In the genomic region with DNA sequence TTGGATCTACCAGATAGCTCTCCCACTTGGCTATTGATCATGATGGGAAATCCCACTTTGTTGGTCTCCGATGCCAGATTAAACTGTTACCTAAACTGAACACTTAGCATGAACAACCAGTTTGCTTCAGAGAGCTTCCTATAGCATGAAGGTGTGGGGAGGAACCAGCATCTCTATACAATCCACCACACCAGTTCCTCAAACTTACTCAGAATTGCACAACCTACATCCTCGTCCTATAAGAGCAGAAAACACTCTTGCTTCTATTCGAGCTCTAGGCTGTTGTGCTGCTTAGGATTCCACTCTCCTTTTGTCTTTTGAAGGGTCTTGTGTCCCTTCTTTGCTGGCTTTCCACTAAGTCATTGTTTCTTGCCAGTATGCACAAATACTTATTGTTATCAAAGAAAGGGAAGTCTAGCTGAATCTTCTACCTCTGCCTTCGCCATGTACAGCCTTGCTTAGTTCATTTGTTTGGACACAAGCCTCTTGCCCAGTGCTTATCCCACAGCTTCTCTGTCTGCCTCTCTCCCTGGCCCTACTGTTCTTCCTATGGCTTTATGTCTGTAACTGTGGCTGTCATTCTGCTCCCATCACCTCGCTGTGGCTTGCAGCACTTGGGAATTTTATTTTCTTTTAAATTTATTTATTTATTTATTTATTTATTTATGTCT, we compare ENCODE assay signal across 24 mouse cellular contexts. TPM values are rescaled to one million over a fixed set of nuclear protein-coding genes. Genes with fewer than 3 reads are reported as not detected.
A peak's percentile ranks its signal among the peaks of the same experiment; 100 is the strongest.
DNase-seq lines count a peak whose midpoint lies in the region; ATAC-seq and TF ChIP-seq lines count a peak whose summit lies in the region.
"Had no signal": no experiment of that assay in that cellular context is flagged by ENCODE, and none has a peak within 500 bp of the region (broad histone marks: within the 10 kb centered on the region; RNA-seq: fewer than 3 reads in every experiment).

No protein-coding gene starts in this region.

- no peaks in the 10 kb centered on the region for H3K9me3 ChIP-seq in MEL (replicated peaks; ENCODE audit: insufficient read depth, low read length)
- H3K9me3 ChIP-seq in forebrain, embryonic 14.5 days (replicated peaks; ENCODE audit: control insufficient read depth, low read length), result no peaks in the 10 kb centered on the region
- H3K9me3 ChIP-seq: embryonic facial prominence, embryonic 12.5 days; embryonic facial prominence, embryonic 15.5 days; forebrain, embryonic 15.5 days; heart, embryonic 12.5 days; heart, embryonic 15.5 days; hindbrain, embryonic 12.5 days; hindbrain, embryonic 15.5 days had no signal

- no peaks in the 10 kb centered on the region for H3K4me1 ChIP-seq in MEL (ENCODE audit: control insufficient read depth in 1 of 2, insufficient read depth in 2 of 2, low read length in 2 of 2)
- H3K4me1 ChIP-seq in forebrain, embryonic 14.5 days (ENCODE audit: control insufficient read depth, insufficient read depth, low read length), result no peaks in the 10 kb centered on the region
- H3K4me1 ChIP-seq: embryonic facial prominence, embryonic 12.5 days; embryonic facial prominence, embryonic 15.5 days; forebrain, embryonic 15.5 days; heart, embryonic 12.5 days; heart, embryonic 15.5 days; hindbrain, embryonic 12.5 days; hindbrain, embryonic 15.5 days had no signal

- no peaks in the 10 kb centered on the region for H3K36me3 ChIP-seq in MEL (ENCODE audit: control insufficient read depth in 1 of 2, insufficient read depth in 2 of 2, low read length in 2 of 2)
- H3K36me3 ChIP-seq in forebrain, embryonic 14.5 days (ENCODE audit: control insufficient read depth, insufficient read depth, low read length), result no peaks in the 10 kb centered on the region
- H3K36me3 ChIP-seq: embryonic facial prominence, embryonic 12.5 days; embryonic facial prominence, embryonic 15.5 days; forebrain, embryonic 15.5 days; heart, embryonic 12.5 days; heart, embryonic 15.5 days; hindbrain, embryonic 12.5 days; hindbrain, embryonic 15.5 days had no signal

- no peaks in the 10 kb centered on the region; the same call in 1 of the 2 replicates for H3K79me2 ChIP-seq in MEL (ENCODE audit: control insufficient read depth, insufficient read depth, low read length, poor library complexity)

- peak; percentile 82 for ATAC-seq in common myeloid progenitor, adult 5-6 weeks (replicated peaks; ENCODE audit: low read depth, poor library complexity, severe bottlenecking)
- peak; percentile 98 for ATAC-seq in megakaryocyte, adult 5-6 weeks (ENCODE audit: poor library complexity, severe bottlenecking)
- ATAC-seq in neutrophil, adult 5-6 weeks (ENCODE audit: extremely low read depth, insufficient number of reproducible peaks, low FRiP score, poor library complexity, severe bottlenecking), result peak; percentile 89
- ATAC-seq in forebrain, embryonic 14.5 days, result no peak
- ATAC-seq: forebrain, embryonic 15.5 days; intestine, postnatal 0 days; Patski had no signal

- H3K27ac ChIP-seq in MEL (ENCODE audit: control insufficient read depth, low read depth, low read length), result no peak overlapping the region
- no peak overlapping the region for H3K27ac ChIP-seq in forebrain, embryonic 14.5 days (ENCODE audit: low read depth, low read length)
- H3K27ac ChIP-seq: embryonic facial prominence, embryonic 12.5 days; embryonic facial prominence, embryonic 15.5 days; forebrain, embryonic 15.5 days; heart, embryonic 15.5 days; hindbrain, embryonic 12.5 days; hindbrain, embryonic 15.5 days had no signal

- H3K4me3 ChIP-seq in MEL (ENCODE audit: control insufficient read depth in 1 of 2, insufficient read depth in 1 of 2, low read depth in 2 of 2, low read length in 2 of 2), result no peak overlapping the region
- no peak overlapping the region for H3K4me3 ChIP-seq in forebrain, embryonic 14.5 days (ENCODE audit: low read depth, low read length)
- H3K4me3 ChIP-seq: embryonic facial prominence, embryonic 12.5 days; embryonic facial prominence, embryonic 15.5 days; forebrain, embryonic 15.5 days; heart, embryonic 12.5 days; heart, embryonic 15.5 days; hindbrain, embryonic 12.5 days; hindbrain, embryonic 15.5 days had no signal

- no peak for TF ChIP-seq RAD21 in MEL (IDR thresholded peaks at IDR 0.05; ENCODE audit: low read depth, low read length)

- no peaks in the 10 kb centered on the region for H3K27me3 ChIP-seq in MEL (ENCODE audit: control insufficient read depth in 1 of 2, insufficient read depth in 2 of 2, low read length in 2 of 2)
- H3K27me3 ChIP-seq in forebrain, embryonic 14.5 days (replicated peaks; ENCODE audit: control insufficient read depth, insufficient read depth, low read length), result no peaks in the 10 kb centered on the region
- H3K27me3 ChIP-seq: embryonic facial prominence, embryonic 12.5 days; embryonic facial prominence, embryonic 15.5 days; forebrain, embryonic 15.5 days; heart, embryonic 12.5 days; heart, embryonic 15.5 days; hindbrain, embryonic 12.5 days; hindbrain, embryonic 15.5 days; Patski had no signal

- H3K4me2 ChIP-seq in forebrain, embryonic 14.5 days (ENCODE audit: low read length), result no peak overlapping the region
- H3K4me2 ChIP-seq: embryonic facial prominence, embryonic 12.5 days; embryonic facial prominence, embryonic 15.5 days; forebrain, embryonic 15.5 days; heart, embryonic 12.5 days; heart, embryonic 15.5 days; hindbrain, embryonic 12.5 days; hindbrain, embryonic 15.5 days had no signal

- TF ChIP-seq POLR2A in MEL (IDR thresholded peaks at IDR 0.05; ENCODE audit: control insufficient read depth in 1 of 2, insufficient read depth in 1 of 2, low read depth in 1 of 2, low read length in 2 of 2, poor library complexity in 1 of 2), result no peak

- WGBS in forebrain, embryonic 14.5 days, result 62% methylated on average over 5 of the region's 5 CpGs

- peak; percentile 34 for DNase-seq in MEL (ENCODE audit: low read depth, low spot score)
- DNase-seq in forebrain, embryonic 14.5 days (ENCODE audit: low spot score), result no peak
- DNase-seq in thymus, postnatal 36 days, result no peak
- no peak for DNase-seq in lung, postnatal 36 days
- DNase-seq: adrenal gland, adult 2 months; adrenal gland, postnatal 14 days; cerebellum, adult 18-20 months; cerebellum, adult 9-10 months; cerebellum, postnatal 14 days; heart, adult 18-20 months; heart, postnatal 10 days; heart, postnatal 36 days had no signal

- H3K9ac ChIP-seq in MEL (ENCODE audit: control insufficient read depth, low read depth, low read length, poor library complexity, severe bottlenecking), result no peak overlapping the region
- H3K9ac ChIP-seq in forebrain, embryonic 14.5 days (ENCODE audit: low read length), result no peak overlapping the region
- H3K9ac ChIP-seq: embryonic facial prominence, embryonic 12.5 days; embryonic facial prominence, embryonic 15.5 days; forebrain, embryonic 15.5 days; heart, embryonic 12.5 days; heart, embryonic 15.5 days; hindbrain, embryonic 12.5 days; hindbrain, embryonic 15.5 days had no signal

- no peak for TF ChIP-seq EP300 in MEL (IDR thresholded peaks at IDR 0.05; ENCODE audit: low read depth in 1 of 2, low read length in 2 of 2)

- TF ChIP-seq CTCF in MEL (IDR thresholded peaks at IDR 0.05 in 2 of 3, conservative IDR thresholded peaks at IDR 0.05 in 1 of 3; ENCODE audit: control insufficient read depth in 1 of 3, insufficient read depth in 1 of 3, low read depth in 2 of 3, low read length in 3 of 3, poor library complexity in 1 of 3, severe bottlenecking in 1 of 3), result no peak

TF ChIP-seq in MEL, 35 proteins besides CTCF, POLR2A, EP300 and RAD21:
- TF ChIP-seq SIN3A (IDR thresholded peaks at IDR 0.05; ENCODE audit: low read length), result no peak
- TF ChIP-seq ETS1 (IDR thresholded peaks at IDR 0.05; ENCODE audit: low read depth, low read length), result no peak
- no peak for TF ChIP-seq HCFC1 (IDR thresholded peaks at IDR 0.05; ENCODE audit: low read depth, low read length)

RNA-seq across cellular contexts. Expression of a gene that starts 52.0 kb away (rescaled TPM):
- 4.1 and 4.9 TPM in 2 replicates for total RNA-seq in MEL (2012; rRNA removed)
- 1 to 10 TPM in 1 of 2 experiments, not detected in 1; 3.9 TPM for polyA plus RNA-seq in MEL (2012; ENCODE audit: insufficient read depth in 1 of 2, insufficient read length in 2 of 2, low read depth in 1 of 2, low replicate concordance in 2 of 2, missing spikeins in 1 of 2)
- 20.9 and 25.1 TPM in 2 replicates for total RNA-seq in common myeloid progenitor, adult 5-6 weeks (2017)
- total RNA-seq in megakaryocyte, adult 5-6 weeks (2015), result 26.2 and 28.1 TPM in 2 replicates
- total RNA-seq in megakaryocyte, adult 5-6 weeks (2017), result 21.0 and 26.8 TPM in 2 replicates
- 71.1 and 76.1 TPM in 2 replicates for total RNA-seq in neutrophil, adult 5-6 weeks (2017)
- polyA plus RNA-seq in forebrain, embryonic 14.5 days (2014; fragmentation: Nextera tagmentation; extraction: Ambion mirVana), result 6.1 and 8.4 TPM in 2 replicates
